Mouse (Mus musculus) heart, postnatal 0 days (tissue): ENCODE data around the gene Gm37240.

Experiments used
- CTCF ChIP-seq: IDR thresholded peaks from 2 replicates; pipeline ENCODE4 v1.5.1; 2016; ENCODE audit warnings: antibody characterized with exemption, control low read depth, low read depth
- EP300 ChIP-seq: IDR thresholded peaks from 2 replicates; pipeline ENCODE4 v1.6.1; 2016; ENCODE audit warnings: antibody characterized with exemption, low read depth

- no peak for TF ChIP-seq CTCF
- no peak for TF ChIP-seq EP300
These were observed 928 bp upstream of the Gm37240 start for GRCm38 (mm10) chr3:85888221-85888671.
